Mouse (Mus musculus): ENCODE results near the gene Tal1.

DNA sequence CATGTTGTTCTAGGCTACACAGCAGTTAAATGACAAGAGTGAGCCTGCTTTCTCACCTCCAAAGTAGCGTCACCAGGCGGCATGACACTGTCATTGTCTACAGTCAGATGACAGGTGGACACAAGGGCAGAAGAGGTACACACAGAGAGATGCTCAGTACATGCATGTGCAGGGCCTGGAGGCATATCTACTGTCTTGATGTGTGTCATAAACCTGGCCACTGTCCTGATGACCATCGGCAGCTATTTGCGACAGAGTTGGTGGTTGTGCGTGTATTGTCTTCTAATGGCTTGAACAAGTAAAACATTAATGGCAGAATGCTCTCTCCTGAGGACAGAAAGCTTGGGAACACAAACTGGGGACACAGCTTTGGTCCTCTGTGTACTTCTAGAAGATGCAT, 5.0 kb upstream of the Tal1 start:
- TF ChIP-seq CEBPB (IDR thresholded peaks at IDR 0.05; ENCODE audit: low read depth) (no peak), USF1 (IDR thresholded peaks at IDR 0.05; ENCODE audit: low read depth) (no peak), CTCF (IDR thresholded peaks at IDR 0.05; ENCODE audit: control insufficient read depth, insufficient read depth, insufficient read length) (no peak)

Data from C2C12 (cell line).